ENCODE assay signal across 10 mouse cellular contexts in the genomic region with DNA sequence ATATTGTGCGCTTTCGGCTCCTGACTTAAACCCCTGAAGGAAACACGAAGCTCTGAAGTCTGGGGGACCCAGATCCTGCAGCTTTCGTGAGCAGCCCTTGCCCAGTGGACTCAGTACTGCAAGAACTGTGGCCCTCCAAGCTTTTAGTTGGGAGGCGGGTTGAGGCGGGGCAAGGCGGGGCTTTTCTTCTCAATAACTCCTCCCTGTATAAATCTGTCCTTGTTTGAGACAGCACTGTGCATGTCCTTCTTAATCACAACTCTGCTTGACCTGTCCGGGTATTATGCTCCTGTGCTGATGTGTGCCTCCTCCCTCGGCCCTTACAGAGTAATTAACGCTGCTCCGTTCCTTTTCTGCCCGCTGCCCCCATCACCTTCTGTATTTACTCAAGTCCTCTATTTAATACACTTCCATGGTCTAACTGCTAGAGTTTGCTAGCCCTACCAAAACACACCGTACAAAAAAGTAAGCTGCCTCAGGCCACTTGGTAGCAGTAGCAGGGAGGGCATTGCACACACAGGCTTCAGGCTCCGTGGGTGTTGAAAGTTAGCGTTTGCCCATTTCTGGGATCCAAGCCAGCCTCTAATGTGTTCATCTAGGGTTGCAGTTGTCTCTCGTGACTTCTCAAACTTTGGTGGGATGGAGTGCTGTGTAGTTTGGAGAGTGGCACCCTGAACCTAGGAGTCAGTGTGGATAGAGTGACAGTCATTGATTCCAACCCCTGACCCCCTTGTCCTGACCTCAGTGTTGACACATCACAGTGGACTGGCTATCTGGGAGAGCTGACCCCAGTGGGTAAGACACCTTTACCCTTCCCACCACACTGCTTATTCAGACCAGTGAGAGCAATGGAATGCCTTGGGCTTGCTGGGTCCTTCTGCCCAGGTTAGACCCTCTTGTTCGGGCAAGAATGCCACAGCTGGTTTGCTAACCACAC. TPM values are rescaled to one million over a fixed set of nuclear protein-coding genes. Genes with fewer than 3 reads are reported as not detected.
DNase-seq lines count a peak whose midpoint lies in the region; ATAC-seq lines count a peak whose summit lies in the region.
"Had no signal": no experiment of that assay in that cellular context is flagged by ENCODE, and none has a peak within 500 bp of the region (broad histone marks: within the 10 kb centered on the region; RNA-seq: fewer than 3 reads in every experiment).

No protein-coding gene starts in this region.

- peaks cover 24% of the 10 kb centered on the region for H3K4me1 ChIP-seq in intestine, embryonic 16.5 days (ENCODE audit: control insufficient read depth, insufficient read depth, low read length)
- peaks cover 18% of the 10 kb centered on the region; the same call in 1 of the 2 replicates for H3K4me1 ChIP-seq in intestine, embryonic 15.5 days (replicated peaks)
- peaks cover 32% of the 10 kb centered on the region for H3K4me1 ChIP-seq in liver, embryonic 15.5 days (replicated peaks)
- H3K4me1 ChIP-seq: hindbrain, embryonic 15.5 days; neural tube, embryonic 13.5 days had no signal

- 0 out of 2 replicates have a peak, but pooled peaks have one; percentile 22 for ATAC-seq in intestine, embryonic 16.5 days
- no peak for ATAC-seq in intestine, embryonic 15.5 days
- peak; percentile 67 for ATAC-seq in liver, embryonic 15.5 days (ENCODE audit: insufficient read depth)
- ATAC-seq in CD4-positive, CD25-positive, alpha-beta regulatory T cell, adult 4 months = no peak

- no peaks in the 10 kb centered on the region for H3K9me3 ChIP-seq in intestine, embryonic 16.5 days (ENCODE audit: control insufficient read depth, low read length)
- H3K9me3 ChIP-seq in intestine, embryonic 15.5 days = no peaks in the 10 kb centered on the region
- no peaks in the 10 kb centered on the region for H3K9me3 ChIP-seq in liver, embryonic 15.5 days (replicated peaks)

- 0 out of 2 replicates have a peak overlapping the region, but pooled peaks have one; percentile 33 for H3K27ac ChIP-seq in intestine, embryonic 16.5 days (ENCODE audit: low read length)
- H3K27ac ChIP-seq in intestine, embryonic 15.5 days = no peak overlapping the region
- H3K27ac ChIP-seq in liver, embryonic 15.5 days (replicated peaks) = peak overlapping the region; percentile 72
- H3K27ac ChIP-seq: hindbrain, embryonic 15.5 days; neural tube, embryonic 13.5 days had no signal

- 66% methylated on average over 17 of the region's 17 CpGs for WGBS in intestine, embryonic 16.5 days
- 60% methylated on average over 17 of the region's 17 CpGs for WGBS in intestine, embryonic 15.5 days
- WGBS in liver, embryonic 15.5 days (ENCODE audit: insufficient replicate concordance) = 67% methylated on average over 17 of the region's 17 CpGs

- no peak overlapping the region for H3K4me2 ChIP-seq in intestine, embryonic 16.5 days (ENCODE audit: low read depth, low read length)
- no peak overlapping the region for H3K4me2 ChIP-seq in intestine, embryonic 15.5 days (replicated peaks)
- no peak overlapping the region for H3K4me2 ChIP-seq in liver, embryonic 15.5 days
- H3K4me2 ChIP-seq: hindbrain, embryonic 15.5 days; neural tube, embryonic 13.5 days had no signal

- 0 out of 2 replicates have a peak overlapping the region, but pooled peaks have one; percentile 33 for H3K9ac ChIP-seq in intestine, embryonic 16.5 days (ENCODE audit: low read depth, low read length)
- no peak overlapping the region for H3K9ac ChIP-seq in intestine, embryonic 15.5 days
- H3K9ac ChIP-seq in liver, embryonic 15.5 days = no peak overlapping the region
- H3K9ac ChIP-seq: hindbrain, embryonic 15.5 days; neural tube, embryonic 13.5 days had no signal

- no peak overlapping the region for H3K4me3 ChIP-seq in intestine, embryonic 16.5 days (ENCODE audit: low read length)
- no peak overlapping the region for H3K4me3 ChIP-seq in intestine, embryonic 15.5 days (replicated peaks)
- no peak overlapping the region for H3K4me3 ChIP-seq in liver, embryonic 15.5 days (replicated peaks)
- H3K4me3 ChIP-seq: hindbrain, embryonic 15.5 days; neural tube, embryonic 13.5 days had no signal

- DNase-seq in adrenal gland, postnatal 14 days = peak; percentile 68
- DNase-seq in kidney, adult 8-10 months = peak; percentile 54 to 73
- DNase-seq in cerebellum, postnatal 10 days = no peak
- DNase-seq: thymus, adult 2 months had no signal

- peaks cover 3% of the 10 kb centered on the region for H3K36me3 ChIP-seq in intestine, embryonic 16.5 days (ENCODE audit: control insufficient read depth, insufficient read depth, low read length)
- peaks cover 1% of the 10 kb centered on the region; the same call in 1 of the 2 replicates for H3K36me3 ChIP-seq in intestine, embryonic 15.5 days
- H3K36me3 ChIP-seq in liver, embryonic 15.5 days (replicated peaks) = peaks cover 33% of the 10 kb centered on the region
- H3K36me3 ChIP-seq: neural tube, embryonic 13.5 days had no signal

- H3K27me3 ChIP-seq in intestine, embryonic 16.5 days (replicated peaks; ENCODE audit: control insufficient read depth, insufficient read depth, low read length) = no peaks in the 10 kb centered on the region
- H3K27me3 ChIP-seq in intestine, embryonic 15.5 days (replicated peaks) = no peaks in the 10 kb centered on the region
- no peaks in the 10 kb centered on the region for H3K27me3 ChIP-seq in liver, embryonic 15.5 days
- H3K27me3 ChIP-seq: hindbrain, embryonic 15.5 days; neural tube, embryonic 13.5 days had no signal

RNA-seq across cellular contexts. Expression of gene Ssr1, which starts 51.8 kb away (rescaled TPM):
- 126 and 129 TPM in 2 replicates for polyA plus RNA-seq in intestine, embryonic 16.5 days (2015; fragmentation: Nextera tagmentation; extraction: Ambion mirVana)
- polyA plus RNA-seq in intestine, embryonic 15.5 days (2015; fragmentation: Nextera tagmentation; extraction: Ambion mirVana) = 138 and 145 TPM in 2 replicates
- total RNA-seq in adrenal gland, postnatal 14 days (2021) = 131 and 135 TPM in 2 replicates
- polyA plus RNA-seq in liver, embryonic 15.5 days (2015; fragmentation: Nextera tagmentation; extraction: Ambion mirVana) = 55.3 and 78.9 TPM in 2 replicates
- 100 to 1,000 TPM; 103 to 115 TPM for polyA plus RNA-seq in CD4-positive, CD25-positive, alpha-beta regulatory T cell, adult 4 months (2017; shearing (Covaris generic))

Comparison
In these comparisons a context has a peak if more than half of its experiments do, and no peak if none do; other contexts are left out.
1. ATAC-seq: peak in intestine, embryonic 16.5 days (single experiment) and liver, embryonic 15.5 days (single experiment); none in intestine, embryonic 15.5 days (single experiment) and CD4-positive, CD25-positive, alpha-beta regulatory T cell, adult 4 months (single experiment).
2. DNase-seq: peak in adrenal gland, postnatal 14 days (single experiment) and kidney, adult 8-10 months (2 of 2); none in cerebellum, postnatal 10 days (0 of 2).